Mouse (Mus musculus) lung, adult 2 months (tissue): ENCODE data around the gene Rsl24d1.

Source experiments
- CTCF ChIP-seq: fragments of 200-500 bp; IDR thresholded peaks from 2 replicates; pipeline ENCODE4 v1.5.1; 2011; ENCODE audit warnings: mild to moderate bottlenecking, low read length, control low read depth; ENCODE audit not compliant: insufficient read depth
- POLR2A ChIP-seq: fragments of 200-500 bp; IDR thresholded peaks from 2 replicates; pipeline ENCODE4 v1.6.1; 2011; ENCODE audit warnings: low read depth, mild to moderate bottlenecking, control low read depth, low read length, borderline replicate concordance; ENCODE audit errors: extremely low read depth

GRCm38 (mm10) chr9:73082291-73083000, 30.8 kb upstream of the Rsl24d1 start:
- no peak for TF ChIP-seq CTCF
- TF ChIP-seq POLR2A, result no peak
